Mouse (Mus musculus) brain, embryonic 14.5 days (tissue): ENCODE results near the gene Mdga1.

ENCODE experiments used
- CTCF ChIP-seq: fragments of 200-500 bp; IDR thresholded peaks from 2 replicates; pipeline ENCODE4 v1.5.1; 2012; ENCODE audit warnings: inconsistent platforms, mild to moderate bottlenecking, moderate library complexity, borderline replicate concordance; ENCODE audit not compliant: insufficient read depth, insufficient read length; ENCODE audit errors: extremely low read depth
- POLR2A ChIP-seq: fragments of 200-500 bp; IDR thresholded peaks from 2 replicates; pipeline ENCODE4 v1.6.1; 2012; ENCODE audit warnings: mild to moderate bottlenecking, inconsistent platforms, borderline replicate concordance; ENCODE audit not compliant: poor library complexity, insufficient read depth, insufficient read length, severe bottlenecking; ENCODE audit errors: extremely low read depth

DNA sequence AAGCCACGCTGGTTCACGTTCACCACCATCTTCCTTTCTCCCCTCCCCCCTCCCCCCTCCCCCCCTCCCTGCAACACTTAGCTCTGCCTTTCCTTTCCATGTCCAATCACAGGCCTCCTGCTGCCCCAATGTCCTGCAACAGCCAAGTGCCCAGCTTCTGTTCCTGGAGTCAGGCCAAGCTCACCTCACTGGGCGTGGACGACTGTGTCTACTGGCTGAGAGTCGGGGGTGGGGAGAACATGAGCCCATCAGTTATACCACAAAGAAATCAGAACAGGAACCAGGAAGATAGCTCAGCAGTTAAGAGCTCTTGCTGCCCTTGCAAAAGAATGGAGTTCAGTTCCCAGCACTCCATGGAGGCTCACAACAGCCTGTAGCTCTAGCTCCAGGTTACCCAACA lies 15.6 kb downstream of the Mdga1 start:
- TF ChIP-seq CTCF, result no peak
- no peak for TF ChIP-seq POLR2A
